Mouse (Mus musculus) gastrocnemius, postnatal 36 days (tissue): ENCODE measurements around the gene 4930444G20Rik. TPM values are rescaled to one million over a fixed set of nuclear protein-coding genes. Genes with fewer than 3 reads are reported as not detected.
"Not testable (repeated sequence)": the region's sequence is repeated elsewhere in the genome, so short reads cannot be mapped to it uniquely, and the experiment has no call there.

Experiments used
- DNase-seq, 2 experiments: peaks; one replicate each; pipeline ENCODE4 v3.0.0; 2022
- intact Hi-C: fragments of 180-260 bp; cut with DNase I; formaldehyde crosslinking; loops from one replicate; pipeline ENCODE4 v1.15.1; 2025
- long read RNA-seq, 2 experiments: library from polyadenylated mRNA; stranded (forward); transcript quantifications; one replicate each; pipeline ENCODE4 v2.0.0; 2021
- total RNA-seq, 2 experiments: library from RNA; stranded (reverse); gene quantifications; 2 replicates each; pipeline ENCODE4 v1.2.3; 2021

The 4930444G20Rik gene
- not detected for total RNA-seq
- long read RNA-seq, experiment 1, result 0 reads
- long read RNA-seq, experiment 2, result 0 reads

- DNase-seq, intact Hi-C loops: not testable (repeated sequence)
Observed at GRCm38 (mm10) chr10:22067979-22068378, at the start of gene 4930444G20Rik. 4930444G20Rik (minus strand) TSS chr10:22068079.

- intact Hi-C loops, result no loop called here
- DNase-seq, result no peak
Observed at GRCm38 (mm10) chr10:22074531-22074930, 6.7 kb upstream of the 4930444G20Rik start.

DNA sequence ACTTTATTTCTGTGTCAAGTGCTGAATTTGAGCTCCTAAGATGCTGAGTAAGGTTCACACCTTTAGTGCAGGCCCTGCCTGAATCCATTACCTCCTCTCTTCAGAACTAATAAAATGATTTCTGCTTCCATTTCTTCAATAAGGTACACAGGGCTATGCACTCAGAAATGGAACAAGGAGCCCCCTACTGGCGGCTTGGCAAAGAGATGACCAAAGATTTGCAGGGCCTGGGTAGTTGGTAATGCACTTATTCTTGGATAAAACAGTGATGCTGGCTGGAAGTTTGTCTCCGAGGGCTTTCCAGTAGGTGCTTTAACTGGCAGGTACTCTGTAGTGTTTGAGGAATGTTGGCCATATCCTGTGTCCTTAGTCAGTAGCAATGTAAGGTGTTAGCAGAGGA, 4.9 kb upstream of the 4930444G20Rik start:
- intact Hi-C loops, result no loop called here

GRCm38 (mm10) chr10:22070576-22070975, 2.7 kb upstream of the 4930444G20Rik start:
- intact Hi-C loops, result no loop called here
- DNase-seq, result no peak

More for the DNA sequence above, 4.9 kb upstream of the 4930444G20Rik start:
- DNase-seq, result no peak

GRCm38 (mm10) chr10:22070168-22070567, 2.3 kb upstream of the 4930444G20Rik start:
- no peak for DNase-seq
- intact Hi-C loops, result no loop called here

DNA sequence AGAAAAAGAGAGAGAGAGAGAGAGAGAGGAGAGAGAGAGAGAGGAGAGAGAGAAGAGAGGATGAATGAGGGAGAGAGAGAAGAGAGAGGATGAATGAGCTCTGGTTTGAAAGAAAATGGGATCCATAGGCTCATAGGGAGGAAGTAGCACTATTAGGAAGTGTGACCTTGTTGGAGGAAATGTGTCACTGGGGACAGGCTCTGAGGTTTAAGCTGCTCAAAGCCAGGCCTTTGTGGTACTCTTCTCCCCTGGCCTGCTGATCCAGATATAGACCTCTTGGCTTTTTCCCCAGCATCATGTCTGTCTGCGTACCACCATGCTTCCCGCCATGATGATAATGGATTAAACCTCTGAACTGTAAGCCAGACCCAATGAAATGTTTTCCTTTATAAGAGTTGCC, 8.5 kb downstream of the 4930444G20Rik start:
- DNase-seq, result no peak
- intact Hi-C loops, result no loop called here

DNA sequence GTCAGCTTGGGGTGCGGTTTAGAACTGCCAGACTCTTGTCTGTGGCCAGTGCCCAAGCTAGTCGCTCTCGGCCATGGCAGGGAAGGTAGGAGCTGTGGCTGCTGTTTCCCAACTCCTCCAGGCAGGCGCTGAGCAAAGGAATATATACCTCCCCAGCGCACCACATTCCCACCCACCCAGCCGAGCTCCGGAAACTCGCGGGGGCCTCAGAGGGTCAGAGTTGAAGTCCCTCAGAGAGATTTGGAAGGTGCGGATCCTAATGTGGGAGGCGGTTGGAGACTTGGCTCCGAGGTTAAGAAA, 8.9 kb downstream of the 4930444G20Rik start:
- DNase-seq, result no peak

DNA sequence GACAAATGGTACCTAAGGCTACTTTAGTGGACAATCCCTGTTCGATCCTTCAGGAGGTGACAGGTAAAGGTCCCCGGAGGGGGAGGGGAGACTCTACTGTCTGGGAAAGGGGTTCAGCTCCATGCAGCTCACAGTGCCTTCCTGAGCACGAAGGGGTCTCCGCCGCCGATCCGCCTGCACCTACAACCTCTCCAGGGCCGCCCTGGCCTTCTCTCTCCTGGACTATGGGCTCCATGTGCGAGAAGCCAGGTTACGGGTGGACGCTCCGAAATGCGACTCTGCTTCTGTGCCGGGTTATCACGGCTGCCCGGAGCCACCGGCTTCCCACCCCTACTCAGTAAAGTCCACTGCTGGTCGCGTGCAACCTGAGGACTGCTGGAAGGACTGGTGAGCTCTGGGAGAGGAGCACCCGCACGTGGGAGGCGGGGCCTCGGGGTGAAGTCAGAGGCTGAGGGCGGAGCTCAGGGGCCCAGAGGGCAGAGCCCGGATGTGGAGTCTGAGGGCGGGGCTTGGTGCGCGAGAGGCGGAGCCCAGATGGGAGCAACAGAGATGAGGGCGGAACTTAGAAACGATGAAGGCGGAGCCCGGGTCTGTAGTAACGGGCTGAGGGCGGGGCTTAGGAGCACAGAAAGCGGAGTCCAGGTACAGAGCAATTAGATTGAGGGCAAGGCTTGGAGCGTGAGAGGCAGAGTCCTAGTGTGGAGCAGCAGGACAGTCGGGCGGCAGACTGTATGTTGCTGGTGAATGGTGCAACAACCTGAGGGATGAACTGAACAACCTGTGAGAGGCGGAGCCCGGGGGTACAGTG, 9.5 kb downstream of the 4930444G20Rik start:
- peak; percentile 70 to 80 for DNase-seq
- intact Hi-C loops, result no loop called here

More for the DNA sequence above, 8.9 kb downstream of the 4930444G20Rik start:
- intact Hi-C loops, result no loop called here

- intact Hi-C loops, result no loop called here
- DNase-seq, result no peak
Observed at GRCm38 (mm10) chr10:22055308-22055707, 12.6 kb downstream of the 4930444G20Rik start.

DNA sequence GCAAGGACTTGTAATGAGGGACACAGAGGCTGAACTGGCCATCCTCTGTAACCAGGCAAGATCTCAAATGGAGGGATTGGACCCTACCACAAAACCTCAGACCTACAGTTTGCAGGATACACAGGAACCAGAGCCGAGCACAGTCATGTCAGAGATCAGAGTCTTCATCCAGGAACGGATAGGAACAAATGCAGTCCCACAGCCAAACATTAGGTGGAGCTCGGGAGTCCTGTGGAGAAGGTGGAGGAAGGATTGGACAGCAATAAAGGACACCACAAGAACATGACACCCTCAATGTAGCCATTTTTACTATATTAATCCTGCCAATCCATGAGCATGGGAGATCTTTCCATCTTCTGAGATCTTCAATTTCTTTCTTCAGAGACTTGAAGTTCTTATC, 31.6 kb downstream of the 4930444G20Rik start:
- intact Hi-C loops, result loop anchor here (5.0 kb wide), 2 partner anchors 126 to 441 kb away; no protein-coding TSS in a partner anchor
- peak; percentile 8 to 29 for DNase-seq

DNA sequence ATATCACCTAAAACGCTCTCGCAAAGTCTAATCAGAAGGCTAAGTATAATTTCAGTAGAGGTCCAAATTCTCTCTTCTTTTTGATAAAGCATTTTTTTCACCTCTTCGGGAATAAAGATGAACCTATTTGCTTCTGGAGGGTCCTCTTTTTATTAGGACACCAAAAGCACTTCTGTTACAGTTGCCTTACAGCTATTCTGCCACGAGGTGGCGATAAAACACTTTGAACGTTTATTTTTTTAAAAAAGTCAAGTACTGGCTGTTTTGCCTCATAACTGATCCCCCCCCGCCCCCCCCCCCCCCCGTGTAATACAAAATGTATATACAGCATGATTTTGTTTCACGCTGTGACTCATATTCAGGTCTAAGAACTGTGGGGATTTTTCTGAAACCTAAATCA, 33.6 kb downstream of the 4930444G20Rik start:
- no peak for DNase-seq
- intact Hi-C loops, result loop anchor here (5.0 kb wide), 1 partner anchor 543 kb away; no protein-coding TSS in a partner anchor

- intact Hi-C loops, result no loop called here
Observed at GRCm38 (mm10) chr10:22018618-22019017, 49.3 kb downstream of the 4930444G20Rik start.

DNA sequence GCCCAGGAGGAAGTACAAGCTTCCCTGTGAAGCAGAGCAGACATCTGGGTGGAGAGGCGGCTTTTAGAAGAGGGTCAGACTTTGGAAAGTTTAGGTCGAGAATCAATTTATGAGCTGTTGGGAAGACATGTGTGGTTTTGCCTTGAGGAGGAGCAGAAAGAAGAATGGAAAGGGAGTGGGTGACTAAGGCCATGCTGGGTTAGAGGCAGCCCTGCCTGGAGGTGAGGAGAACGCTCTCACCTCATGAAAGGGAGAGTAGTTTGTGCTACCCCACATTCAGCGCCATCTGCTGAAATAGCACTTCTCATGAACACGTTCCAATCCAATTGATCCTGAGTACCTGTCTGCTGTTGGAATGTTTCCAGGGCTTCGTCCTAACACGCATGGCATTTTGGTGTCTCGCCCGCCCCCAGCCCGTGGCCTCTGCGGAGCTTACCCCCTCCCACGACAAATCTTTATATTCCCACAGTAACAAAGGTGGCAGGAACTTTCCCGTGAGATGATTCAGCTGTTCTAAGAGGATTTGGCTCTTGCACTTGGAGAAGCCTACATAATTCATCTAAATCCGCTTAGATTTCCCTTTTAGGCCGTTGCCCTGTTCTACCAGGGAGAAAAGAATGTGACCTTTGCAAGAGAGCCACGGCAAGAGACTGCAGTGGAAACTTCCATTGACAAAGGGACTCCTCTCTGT, 50.3 kb downstream of the 4930444G20Rik start:
- no peak for DNase-seq
- intact Hi-C loops, result no loop called here

More at GRCm38 (mm10) chr10:22018618-22019017, 49.3 kb downstream of the 4930444G20Rik start:
- no peak for DNase-seq

Other genes starting within 250 kb of the 4930444G20Rik start
- 100 to 1,000 TPM; 192 to 226 TPM for gene Sgk1, start 185.9 kb downstream of the 4930444G20Rik start, total RNA-seq
- gene E030030I06Rik, start 81.2 kb upstream of the 4930444G20Rik start, total RNA-seq, result 1 to 10 TPM in 1 of 2 experiments, under 1 TPM in 1; 0.71 to 1.1 TPM
- not detected for gene Raet1e, start 90.5 kb upstream of the 4930444G20Rik start, total RNA-seq
- not detected for gene H60b, start 90.5 kb upstream of the 4930444G20Rik start, total RNA-seq